Mouse (Mus musculus) liver, embryonic 15.5 days (tissue): ENCODE measurements at regions not wholly inside any gene's neighbourhood (a gene's known extent, or its start where the extent isn't known, plus 50 kb on each side); places are given as distances from the start of the nearest gene placed in this dataset.

Source experiments
- ATAC-seq: fragments of 200-750 bp; cut with Nextera tagmentation; 2 replicates; pipeline ENCODE4 v1.8.0; 2017; ENCODE audit warnings: moderate number of reproducible peaks, mild to moderate bottlenecking, moderate library complexity; ENCODE audit not compliant: insufficient read depth
- H3K27ac ChIP-seq: fragments of 300-500 bp; sonication (generic); replicated peaks from 2 replicates; pipeline ENCODE4 v1.5.1; 2015; ENCODE audit warnings: mild to moderate bottlenecking, inconsistent platforms
- H3K27me3 ChIP-seq: fragments of 300-500 bp; sonication (generic); 2 replicates; pipeline ENCODE4 v1.6.1; 2015; ENCODE audit warnings: mild to moderate bottlenecking, inconsistent platforms
- H3K36me3 ChIP-seq: fragments of 300-500 bp; sonication (generic); replicated peaks from 2 replicates; pipeline ENCODE4 v1.6.1; 2015; ENCODE audit warnings: moderate library complexity, mild to moderate bottlenecking, inconsistent platforms
- H3K4me1 ChIP-seq: fragments of 300-500 bp; sonication (generic); replicated peaks from 2 replicates; pipeline ENCODE4 v1.6.1; 2015; ENCODE audit warnings: inconsistent platforms
- H3K4me2 ChIP-seq: fragments of 300-500 bp; sonication (generic); 2 replicates; pipeline ENCODE4 v1.6.1; 2015; ENCODE audit warnings: moderate library complexity, mild to moderate bottlenecking, inconsistent platforms
- H3K4me3 ChIP-seq: fragments of 300-500 bp; sonication (generic); replicated peaks from 2 replicates; pipeline ENCODE4 v1.5.1; 2015; ENCODE audit warnings: mild to moderate bottlenecking, inconsistent platforms
- H3K9ac ChIP-seq: fragments of 300-500 bp; sonication (generic); 2 replicates; pipeline ENCODE4 v1.6.1; 2015; ENCODE audit warnings: moderate library complexity, mild to moderate bottlenecking, inconsistent platforms
- H3K9me3 ChIP-seq: fragments of 300-500 bp; sonication (generic); replicated peaks from 2 replicates; pipeline ENCODE4 v1.6.1; 2016; ENCODE audit warnings: inconsistent platforms
- WGBS: fragments of 180-500 bp; shearing (Covaris S2); methylation state at CpG from one replicate; pipeline ENCODE4 v1.1.7; 2015; ENCODE audit warnings: mixed read lengths; ENCODE audit not compliant: insufficient replicate concordance; 5-methylcytosine and 5-hydroxymethylcytosine counted together

GRCm38 (mm10) chr14:61696886-61697554, 89.8 kb downstream of the Kcnrg start:
- Histone ChIP-seq H3K27me3 (peaks cover 18% of the 10 kb centered on the region), H3K4me3 (no peak overlapping the region), H3K9ac (no peak overlapping the region), H3K4me1 (no peaks in the 10 kb centered on the region), H3K4me2 (no peak overlapping the region), H3K36me3 (no peaks in the 10 kb centered on the region), H3K27ac (no peak overlapping the region), H3K9me3 (no peaks in the 10 kb centered on the region)
- ATAC-seq, result no peak
- WGBS, result 64% methylated on average over 13 of the region's 13 CpGs

GRCm38 (mm10) chr14:61697704-61698103, 90.4 kb downstream of the Kcnrg start:
- Histone ChIP-seq H3K27me3 (peaks cover 11% of the 10 kb centered on the region), H3K9me3 (no peaks in the 10 kb centered on the region), H3K9ac (no peak overlapping the region), H3K27ac (no peak overlapping the region), H3K4me2 (no peak overlapping the region), H3K36me3 (no peaks in the 10 kb centered on the region), H3K4me1 (no peaks in the 10 kb centered on the region), H3K4me3 (no peak overlapping the region)
- ATAC-seq, result no peak
- WGBS, result 67% methylated on average over 10 of the region's 10 CpGs

- peaks cover 6% of the 10 kb centered on the region for H3K27me3 ChIP-seq
- H3K36me3 ChIP-seq, result no peaks in the 10 kb centered on the region
- 42% methylated on average over 12 of the region's 12 CpGs for WGBS
- H3K4me1 ChIP-seq, result no peaks in the 10 kb centered on the region
- no peaks in the 10 kb centered on the region for H3K9me3 ChIP-seq
- no peak for ATAC-seq
- H3K27ac ChIP-seq, result no peak overlapping the region
- no peak overlapping the region for H3K9ac ChIP-seq
- no peak overlapping the region for H3K4me2 ChIP-seq
- H3K4me3 ChIP-seq, result no peak overlapping the region
Measured at GRCm38 (mm10) chr14:61698358-61699055, 91.2 kb downstream of the Kcnrg start.

- Histone ChIP-seq H3K27me3 (peaks cover 9% of the 10 kb centered on the region), H3K36me3 (no peaks in the 10 kb centered on the region), H3K4me3 (no peak overlapping the region), H3K4me2 (no peak overlapping the region), H3K9me3 (no peaks in the 10 kb centered on the region), H3K9ac (no peak overlapping the region), H3K4me1 (no peaks in the 10 kb centered on the region), H3K27ac (no peak overlapping the region)
- ATAC-seq, result no peak
- 66% methylated on average over 7 of the region's 7 CpGs for WGBS
Measured at GRCm38 (mm10) chr14:61699638-61700037, 92.4 kb downstream of the Kcnrg start.

GRCm38 (mm10) chr14:61701131-61701530, 93.9 kb downstream of the Kcnrg start:
- Histone ChIP-seq H3K9me3 (no peaks in the 10 kb centered on the region), H3K4me2 (no peak overlapping the region), H3K36me3 (no peaks in the 10 kb centered on the region), H3K9ac (no peak overlapping the region), H3K27me3 (peaks cover 9% of the 10 kb centered on the region), H3K4me1 (no peaks in the 10 kb centered on the region), H3K27ac (no peak overlapping the region), H3K4me3 (no peak overlapping the region)
- ATAC-seq, result no peak
- 66% methylated on average over 10 of the region's 10 CpGs for whole genome bisulfite sequencing

GRCm38 (mm10) chr14:61703916-61704315, 96.7 kb downstream of the Kcnrg start:
- WGBS, result 57% methylated on average over 3 of the region's 3 CpGs
- no peak overlapping the region for H3K27ac ChIP-seq
- H3K4me3 ChIP-seq, result no peak overlapping the region
- no peak overlapping the region for H3K9ac ChIP-seq
- no peak for ATAC-seq
- no peaks in the 10 kb centered on the region for H3K36me3 ChIP-seq
- no peaks in the 10 kb centered on the region for H3K4me1 ChIP-seq
- peaks cover 5% of the 10 kb centered on the region for H3K27me3 ChIP-seq
- H3K4me2 ChIP-seq, result no peak overlapping the region
- H3K9me3 ChIP-seq, result no peaks in the 10 kb centered on the region

GRCm38 (mm10) chr14:61706984-61707383, 99.7 kb downstream of the Kcnrg start:
- 51% methylated on average over 6 of the region's 6 CpGs for WGBS
- H3K27me3 ChIP-seq, result 0 out of 2 replicates have a peak, but pooled peaks cover 3% of the 10 kb centered on the region
- ATAC-seq, result no peak

GRCm38 (mm10) chr14:61708331-61708730, 101.1 kb downstream of the Kcnrg start:
- no peak overlapping the region for H3K27ac ChIP-seq
- H3K4me3 ChIP-seq, result no peak overlapping the region
- no peaks in the 10 kb centered on the region for H3K9me3 ChIP-seq
- H3K9ac ChIP-seq, result no peak overlapping the region
- no peak for ATAC-seq
- no peak overlapping the region for H3K4me2 ChIP-seq
- H3K36me3 ChIP-seq, result no peaks in the 10 kb centered on the region
- 0 out of 2 replicates have a peak, but pooled peaks cover 3% of the 10 kb centered on the region for H3K27me3 ChIP-seq
- 75% methylated on average over 6 of the region's 6 CpGs for WGBS
- no peaks in the 10 kb centered on the region for H3K4me1 ChIP-seq

More at GRCm38 (mm10) chr14:61706984-61707383, 99.7 kb downstream of the Kcnrg start:
- Histone ChIP-seq H3K4me1 (no peaks in the 10 kb centered on the region), H3K9ac (no peak overlapping the region), H3K4me3 (no peak overlapping the region), H3K4me2 (no peak overlapping the region), H3K9me3 (no peaks in the 10 kb centered on the region), H3K27ac (no peak overlapping the region), H3K36me3 (no peaks in the 10 kb centered on the region)

GRCm38 (mm10) chr14:61715746-61716145, 108.5 kb downstream of the Kcnrg start:
- no peak for ATAC-seq
- H3K27me3 ChIP-seq, result no peaks in the 10 kb centered on the region
- H3K27ac ChIP-seq, result no peak overlapping the region
- no peaks in the 10 kb centered on the region for H3K4me1 ChIP-seq
- H3K4me3 ChIP-seq, result no peak overlapping the region
- no peaks in the 10 kb centered on the region for H3K36me3 ChIP-seq
- H3K4me2 ChIP-seq, result no peak overlapping the region
- 69% methylated on average over 4 of the region's 4 CpGs for WGBS
- H3K9ac ChIP-seq, result no peak overlapping the region
- peaks cover 6% of the 10 kb centered on the region; the same call in 1 of the 2 replicates for H3K9me3 ChIP-seq

GRCm38 (mm10) chr14:61718392-61719124, 111.3 kb downstream of the Kcnrg start:
- 58% methylated on average over 4 of the region's 4 CpGs for WGBS
- Histone ChIP-seq H3K4me2 (no peak overlapping the region), H3K4me1 (no peaks in the 10 kb centered on the region), H3K27ac (no peak overlapping the region), H3K9ac (no peak overlapping the region), H3K4me3 (no peak overlapping the region), H3K36me3 (no peaks in the 10 kb centered on the region), H3K9me3 (peaks cover 6% of the 10 kb centered on the region; the same call in 1 of the 2 replicates), H3K27me3 (no peaks in the 10 kb centered on the region)
- no peak for ATAC-seq

- H3K27ac ChIP-seq, result no peak overlapping the region
- no peak for ATAC-seq
- H3K9ac ChIP-seq, result no peak overlapping the region
- H3K4me1 ChIP-seq, result no peaks in the 10 kb centered on the region
- H3K9me3 ChIP-seq, result no peaks in the 10 kb centered on the region
- WGBS, result 76% methylated on average over 4 of the region's 4 CpGs
- H3K4me2 ChIP-seq, result no peak overlapping the region
- H3K27me3 ChIP-seq, result no peaks in the 10 kb centered on the region
- H3K4me3 ChIP-seq, result no peak overlapping the region
- no peaks in the 10 kb centered on the region for H3K36me3 ChIP-seq
Measured at GRCm38 (mm10) chr14:61721302-61721701, 114.0 kb downstream of the Kcnrg start.
